20 mouse cellular contexts compared by ENCODE assay signal in genomic region chr6:98697571-98697970, GRCm38 (mm10).
DNase-seq lines count a peak whose midpoint lies in the region.
"Had no signal": no experiment of that assay in that cellular context is flagged by ENCODE, and none has a peak within 500 bp of the region (broad histone marks: within the 10 kb centered on the region; RNA-seq: fewer than 3 reads in every experiment).

No protein-coding gene starts in this region.

- peak; percentile 25 to 60 for DNase-seq in cerebellum, postnatal 10 days
- no peak for DNase-seq in cerebellum, adult 11-12 months
- DNase-seq in heart, adult 11 months, result peak; percentile 31
- no peak for DNase-seq in heart, embryonic 10.5 days (ENCODE audit: low spot score)
- peak; percentile 51 for DNase-seq in retina, adult 2 months (ENCODE audit: low read depth, low spot score)
- DNase-seq in retina, embryonic 14.5 days (ENCODE audit: low spot score), result no peak
- DNase-seq: adrenal gland, adult 8-10 months; adrenal gland, postnatal 14 days; adrenal gland, postnatal 36 days; B cell, adult 2 months; cerebellum, adult 18-20 months; cerebellum, adult 9-10 months; cerebellum, postnatal 25 days; forebrain, postnatal 0 days had no signal

- no peak overlapping the region for H3K27ac ChIP-seq in heart, embryonic 10.5 days
- H3K27ac ChIP-seq: embryonic facial prominence, embryonic 10.5 days; embryonic facial prominence, embryonic 12.5 days; forebrain, embryonic 13.5 days; forebrain, embryonic 15.5 days had no signal

- H3K4me1 ChIP-seq in heart, embryonic 10.5 days, result no peaks in the 10 kb centered on the region
- H3K4me1 ChIP-seq: forebrain, embryonic 13.5 days; forebrain, embryonic 15.5 days had no signal

- no peaks in the 10 kb centered on the region for H3K27me3 ChIP-seq in heart, embryonic 10.5 days (ENCODE audit: insufficient read depth, poor library complexity, severe bottlenecking)
- H3K27me3 ChIP-seq: CH12.LX; embryonic facial prominence, embryonic 12.5 days; forebrain, embryonic 13.5 days; forebrain, embryonic 15.5 days had no signal

- H3K4me3 ChIP-seq in heart, embryonic 10.5 days, result no peak overlapping the region
- H3K4me3 ChIP-seq: embryonic facial prominence, embryonic 10.5 days; embryonic facial prominence, embryonic 12.5 days; forebrain, embryonic 13.5 days; forebrain, embryonic 15.5 days had no signal

- WGBS in heart, embryonic 10.5 days, result 83% methylated on average over 7 of the region's 7 CpGs

- H3K9me3 ChIP-seq in heart, embryonic 10.5 days, result no peaks in the 10 kb centered on the region
- H3K9me3 ChIP-seq: embryonic facial prominence, embryonic 10.5 days; embryonic facial prominence, embryonic 12.5 days; forebrain, embryonic 13.5 days; forebrain, embryonic 15.5 days had no signal

- H3K36me3 ChIP-seq in heart, embryonic 10.5 days, result no peaks in the 10 kb centered on the region
- H3K36me3 ChIP-seq: embryonic facial prominence, embryonic 10.5 days; embryonic facial prominence, embryonic 12.5 days; forebrain, embryonic 15.5 days; G1E had no signal

Comparison
In these comparisons a context has a peak if more than half of its experiments do, and no peak if none do; other contexts are left out.
1. DNase-seq: peak in cerebellum, postnatal 10 days (2 of 2), heart, adult 11 months (single experiment) and retina, adult 2 months (single experiment); none in cerebellum, adult 11-12 months (single experiment), heart, embryonic 10.5 days (single experiment) and retina, embryonic 14.5 days (single experiment).